Mouse (Mus musculus) c-Kit-positive CD71-positive TER-119-negative erythroid progenitor cells, embryonic 14.5 days (primary cell): ENCODE results near the gene Olfr156.
"Not testable (repeated sequence)": the region's sequence is repeated elsewhere in the genome, so short reads cannot be mapped to it uniquely, and the experiment has no call there.

Experiments
- DNase-seq: peaks from one replicate; pipeline ENCODE4 v3.0.0-alpha.2; 2013; ENCODE audit warnings: low read depth

Olfr156 gene

GRCm38 (mm10) chr4:43823845-43824337 lies at the start of gene Olfr156:
Gene Olfr156, minus strand, starts transcription at chr4:43823895.
- DNase-seq = no peak

GRCm38 (mm10) chr4:43869821-43870220 lies 46.1 kb upstream of the Olfr156 start:
- no peak for DNase-seq

DNA sequence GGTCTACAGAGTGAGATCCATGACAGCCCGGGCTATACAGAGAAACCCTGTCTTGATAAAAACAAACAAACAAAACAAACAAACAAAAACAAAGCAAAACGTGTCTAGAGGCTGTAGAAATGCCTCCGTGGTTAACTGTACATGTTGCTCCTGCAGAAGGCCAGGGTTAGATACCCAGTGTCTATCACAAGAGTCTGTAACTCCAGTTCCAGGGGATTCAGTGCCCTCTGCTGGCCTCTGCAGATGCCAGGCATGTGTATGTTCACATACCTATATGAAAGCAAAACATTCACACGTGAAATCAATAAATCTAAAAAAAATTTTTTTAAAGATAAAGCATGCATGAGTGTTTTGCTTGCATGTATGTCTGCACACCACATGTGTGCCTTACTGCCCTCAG lies 39.6 kb upstream of the Olfr156 start:
- DNase-seq = no peak

GRCm38 (mm10) chr4:43860744-43861519 lies 37.2 kb upstream of the Olfr156 start:
- peak; percentile 40 for DNase-seq

DNA sequence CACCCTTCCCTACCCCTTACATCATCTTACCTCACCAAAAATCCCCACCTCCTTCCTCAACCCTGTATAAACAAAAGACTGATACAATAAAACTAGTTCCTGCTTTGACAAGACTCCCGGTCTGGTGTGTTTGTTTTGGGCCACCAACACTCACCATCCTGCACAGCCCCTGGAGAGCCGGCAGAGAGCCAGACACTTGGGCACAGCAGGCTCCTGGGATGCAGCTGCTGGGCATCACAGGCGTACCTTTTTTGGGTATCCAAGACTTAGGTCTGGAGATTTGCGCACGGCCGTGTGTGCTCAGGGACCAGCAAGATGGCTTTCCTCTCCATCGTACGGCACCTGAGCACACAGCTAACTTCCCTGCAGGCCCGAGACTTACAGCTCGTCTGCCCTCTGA lies 36.2 kb upstream of the Olfr156 start:
- no peak for DNase-seq

DNA sequence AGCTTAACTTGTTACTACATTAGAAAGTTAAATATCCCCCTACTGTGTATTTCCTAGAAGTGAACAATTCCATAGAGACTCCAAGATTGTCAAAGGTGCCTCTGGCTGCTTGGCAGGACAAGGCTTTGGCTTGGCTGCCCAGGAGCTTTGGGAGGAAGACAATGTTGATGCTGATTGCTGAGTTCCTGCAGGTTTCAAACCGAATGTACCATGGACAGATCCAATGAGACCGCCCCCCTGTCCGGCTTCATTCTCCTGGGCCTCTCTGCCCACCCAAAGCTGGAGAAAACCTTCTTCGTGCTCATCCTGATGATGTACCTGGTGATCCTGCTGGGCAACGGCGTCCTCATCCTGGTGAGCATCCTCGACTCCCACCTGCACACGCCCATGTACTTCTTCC lies 30.4 kb upstream of the Olfr156 start:
- no peak for DNase-seq

DNA sequence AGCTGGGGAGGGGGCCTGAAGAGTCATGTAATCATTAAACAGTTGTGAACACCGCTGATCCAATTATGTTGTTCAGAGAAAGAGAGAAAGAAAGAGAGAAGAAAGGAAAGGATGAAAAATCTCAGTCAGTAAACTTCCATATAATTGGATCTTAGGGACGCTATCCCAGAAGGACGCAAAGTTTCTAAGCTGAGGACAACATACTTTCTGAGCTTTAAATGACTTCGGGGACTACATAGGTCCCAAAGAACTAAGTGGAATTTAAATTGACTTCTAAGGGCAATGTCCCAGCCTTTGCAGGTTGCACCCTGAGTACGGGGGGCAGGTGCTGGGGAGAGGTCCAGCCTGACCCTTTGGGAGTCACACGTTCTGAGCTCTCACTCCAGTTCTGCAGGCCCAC lies 27.6 kb upstream of the Olfr156 start, which contains the start of gene Olfr155:
Gene Olfr155, plus strand, starts transcription at position 301 of the 400 bp plus-strand sequence.
- no peak for DNase-seq

DNA sequence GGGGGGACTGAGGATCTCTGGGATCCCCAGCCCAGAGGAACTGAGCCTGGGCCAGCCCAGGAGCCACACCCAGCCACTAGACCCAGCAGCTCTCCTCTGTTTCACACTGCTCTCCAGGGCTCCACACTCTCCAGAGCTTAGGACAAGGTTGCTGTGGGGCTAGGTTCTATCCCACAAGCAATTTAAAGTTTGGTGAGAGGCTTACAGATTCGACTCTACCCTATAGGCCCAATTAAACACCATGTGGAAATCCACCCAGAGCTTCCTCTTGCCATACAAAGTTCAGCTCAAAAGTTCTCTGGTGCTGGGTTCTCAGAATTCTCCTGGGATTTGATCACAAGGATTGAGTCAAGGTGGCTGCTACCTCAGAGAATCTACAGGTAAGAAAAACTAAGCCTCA lies 16.4 kb upstream of the Olfr156 start, which contains the start of gene Olfr157:
Gene Olfr157, minus strand, starts transcription at position 101 of the 400 bp plus-strand sequence.
- DNase-seq = no peak

- no peak for DNase-seq
Measured at GRCm38 (mm10) chr4:43838326-43838725, 14.6 kb upstream of the Olfr156 start.

DNA sequence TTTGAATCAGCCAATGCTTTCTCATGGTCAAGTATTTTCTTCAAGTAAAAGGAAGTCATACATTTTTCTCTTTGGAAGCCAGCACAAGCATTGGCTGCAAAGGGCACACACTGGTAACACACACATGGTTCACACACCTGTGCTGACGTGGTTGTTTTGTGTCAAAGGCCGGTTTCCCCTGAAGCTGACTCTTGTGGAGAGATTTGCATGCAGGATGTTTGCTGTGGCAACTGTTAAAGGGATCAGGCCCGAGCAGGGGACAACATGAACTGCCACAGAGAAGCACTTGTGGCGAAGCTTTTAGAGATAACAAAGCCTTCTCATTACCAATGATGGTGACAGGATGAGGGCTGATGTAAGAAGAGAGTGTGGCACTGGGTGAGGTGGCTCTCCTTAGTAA lies 11.1 kb upstream of the Olfr156 start:
- DNase-seq = no peak

GRCm38 (mm10) chr4:43833752-43834151 lies 10.1 kb upstream of the Olfr156 start:
- DNase-seq = no peak

GRCm38 (mm10) chr4:43832031-43832430 lies 8.3 kb upstream of the Olfr156 start:
- DNase-seq = no peak

DNA sequence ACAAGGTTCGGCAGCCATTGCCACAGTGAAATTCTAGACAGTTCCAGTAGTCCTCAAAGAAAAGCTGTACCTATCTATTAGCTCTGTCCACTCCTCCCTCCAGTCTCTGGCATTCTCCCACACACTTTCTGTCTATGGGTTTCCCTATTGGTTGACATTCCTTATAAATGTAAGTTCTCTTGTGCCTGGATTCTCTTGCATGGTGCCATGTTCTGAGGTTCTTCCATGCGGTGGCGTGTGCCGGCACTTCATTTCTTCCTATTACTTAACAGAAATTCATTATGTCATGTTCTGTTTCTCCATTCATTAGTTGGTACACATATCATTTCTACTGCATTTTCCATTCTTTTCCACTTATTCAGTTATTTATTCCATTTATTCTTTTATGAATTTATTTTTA lies 5.1 kb upstream of the Olfr156 start:
- no peak for DNase-seq

GRCm38 (mm10) chr4:43822896-43823550 lies 672 bp downstream of the Olfr156 start:
- no peak for DNase-seq

DNA sequence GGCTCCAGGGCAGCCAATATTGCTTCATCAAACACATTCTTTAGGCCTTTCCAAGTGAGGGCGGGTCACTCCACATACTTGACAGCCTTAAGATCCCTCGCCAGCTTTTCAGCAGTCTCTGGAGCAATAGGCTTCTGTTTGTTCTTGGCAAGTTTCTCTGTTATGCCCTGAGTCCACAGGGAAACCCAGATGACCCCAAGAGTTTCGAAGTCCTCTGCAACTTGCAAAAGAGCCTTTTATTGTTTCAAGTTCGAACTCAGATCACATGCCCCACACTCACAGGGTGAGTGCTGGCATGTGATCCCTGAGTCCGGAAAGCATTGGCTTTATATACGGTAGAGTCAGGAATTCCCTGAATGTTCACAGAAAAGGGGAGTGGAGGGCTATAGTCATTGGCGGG lies 24.8 kb downstream of the Olfr156 start:
- no peak for DNase-seq

GRCm38 (mm10) chr4:43795844-43796243 lies 27.9 kb downstream of the Olfr156 start:
- DNase-seq = not testable (repeated sequence)

DNA sequence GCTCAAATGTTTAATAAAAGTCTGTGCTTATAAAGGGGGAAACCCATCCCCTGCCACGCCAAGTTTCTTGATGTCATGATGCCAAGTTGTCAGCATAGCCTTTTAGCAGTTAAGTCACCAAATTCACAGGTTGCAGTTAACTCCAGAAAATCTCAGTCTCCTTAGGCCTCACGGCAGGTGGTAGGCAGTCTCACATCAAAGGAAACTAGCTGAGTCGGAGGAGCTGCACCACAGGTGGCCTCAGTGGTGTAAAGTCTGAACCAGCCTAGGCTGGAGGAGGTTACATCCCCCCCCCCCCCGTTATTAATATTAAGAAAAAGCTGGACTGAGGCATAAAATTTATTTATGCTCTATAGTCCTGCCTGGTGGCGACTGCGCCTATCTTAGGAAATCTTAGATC lies 28.4 kb downstream of the Olfr156 start:
- no peak for DNase-seq

DNA sequence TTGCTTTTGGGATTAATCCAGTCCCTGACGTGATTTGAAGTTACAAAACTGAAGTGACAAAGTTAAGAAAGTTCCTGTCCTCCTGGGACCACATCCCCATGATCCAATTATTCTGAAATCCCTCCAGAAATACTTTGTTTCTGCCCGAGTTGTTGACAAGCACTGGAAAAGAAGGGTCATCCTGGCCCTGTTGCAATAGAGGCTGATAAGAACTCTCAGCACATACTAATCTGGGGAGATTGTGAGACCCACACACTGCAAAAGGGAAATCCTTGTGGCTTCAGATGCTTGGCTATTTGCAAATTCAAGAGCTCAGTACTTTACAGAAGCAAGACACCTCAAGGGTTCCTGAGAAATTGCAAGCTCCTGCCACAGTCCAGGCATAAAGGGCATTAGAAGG lies 51.4 kb downstream of the Olfr156 start:
- DNase-seq = no peak

DNA sequence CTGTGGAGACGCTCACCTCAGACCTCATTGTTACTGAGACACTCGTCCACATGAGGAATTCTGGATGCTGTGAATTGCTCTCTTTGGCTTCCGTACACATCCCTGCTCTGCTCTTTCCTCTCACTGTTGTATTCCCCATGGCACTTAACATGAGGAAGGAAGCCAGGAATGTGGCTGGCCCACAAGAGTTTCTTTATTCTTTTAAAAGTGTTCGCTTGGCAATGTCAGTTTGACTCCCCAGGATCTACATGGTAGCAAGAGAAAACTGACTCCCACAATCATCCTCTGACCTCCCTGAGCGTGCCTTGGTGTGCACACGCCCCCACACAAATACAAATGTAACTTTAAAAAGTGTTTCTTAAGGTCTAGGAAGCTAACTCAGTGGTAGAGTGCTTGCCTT lies 52.1 kb downstream of the Olfr156 start:
- no peak for DNase-seq

- DNase-seq = no peak
Measured at GRCm38 (mm10) chr4:43770909-43771308, 52.8 kb downstream of the Olfr156 start, which contains the start of gene Olfr159. Gene Olfr159, minus strand, starts transcription at chr4:43771009.
